Mouse (Mus musculus) spleen, postnatal 10 days (tissue): ENCODE data around the gene Bad.
A peak's percentile ranks its signal among the peaks of the same experiment; 100 is the strongest.

Experiments used
- DNase-seq, 2 experiments: peaks; one replicate each; pipeline ENCODE4 v3.0.0; 2021 to 2022; ENCODE audit warnings: low spot score in 2 of 2

Bad gene

GRCm38 (mm10) chr19:6934195-6934977 lies 7.3 kb upstream of the Bad start, which contains the start of gene Kcnk4:
Gene Kcnk4 (minus strand): TSS chr19:6934515.
- DNase-seq, result no peak

- peak in 1 of 2 experiments; percentile 71 for DNase-seq
Observed at GRCm38 (mm10) chr19:6936299-6936698, 5.4 kb upstream of the Bad start.

GRCm38 (mm10) chr19:6937541-6938465 lies 3.9 kb upstream of the Bad start:
- no peak for DNase-seq

GRCm38 (mm10) chr19:6939106-6940002 lies 2.3 kb upstream of the Bad start:
- no peak for DNase-seq

- DNase-seq, result no peak
Observed at GRCm38 (mm10) chr19:6940396-6941351, 987 bp upstream of the Bad start.

GRCm38 (mm10) chr19:6942249-6942691 lies 609 bp downstream of the Bad start, which contains the start of gene Gpr137:
Gene Gpr137 (minus strand): TSS chr19:6942480.
- DNase-seq, result peak; percentile 87 to 93

- no peak for DNase-seq
Observed at GRCm38 (mm10) chr19:6942764-6943163, 1.1 kb downstream of the Bad start.

- no peak for DNase-seq
Observed at GRCm38 (mm10) chr19:6943709-6944108, 2.0 kb downstream of the Bad start.

GRCm38 (mm10) chr19:6947742-6948141 lies 6.1 kb downstream of the Bad start:
- no peak for DNase-seq

- no peak for DNase-seq
Observed at GRCm38 (mm10) chr19:6948186-6948585, 6.5 kb downstream of the Bad start.

- no peak for DNase-seq
Observed at GRCm38 (mm10) chr19:6949532-6949931, 7.9 kb downstream of the Bad start.

- no peak for DNase-seq
Observed at GRCm38 (mm10) chr19:6949951-6950350, 8.3 kb downstream of the Bad start.

GRCm38 (mm10) chr19:6950613-6951153 lies 9.0 kb downstream of the Bad start:
- DNase-seq, result no peak

- DNase-seq, result peak; percentile 69 to 82
Observed at GRCm38 (mm10) chr19:6951381-6951968, 9.8 kb downstream of the Bad start.

- DNase-seq, result peak; percentile 66 to 73
Observed at GRCm38 (mm10) chr19:6951994-6952711, 10.5 kb downstream of the Bad start.

- no peak for DNase-seq
Observed at GRCm38 (mm10) chr19:6952712-6953037, 11.0 kb downstream of the Bad start.

GRCm38 (mm10) chr19:6954046-6954445 lies 12.4 kb downstream of the Bad start:
- peak in 1 of 2 experiments; percentile 61 for DNase-seq

GRCm38 (mm10) chr19:6955424-6955823 lies 13.8 kb downstream of the Bad start:
- no peak for DNase-seq

GRCm38 (mm10) chr19:6956461-6956860 lies 14.8 kb downstream of the Bad start:
- no peak for DNase-seq
